Mouse (Mus musculus) midbrain, postnatal 0 days (tissue): Measurements from ENCODE around the gene Spp1. TPM values are rescaled to one million over a fixed set of nuclear protein-coding genes. Genes with fewer than 3 reads are reported as not detected.

Experiments
- ATAC-seq: fragments of 200-750 bp; cut with Nextera tagmentation; 2 replicates; pipeline ENCODE4 v1.8.0; 2017; ENCODE audit warnings: moderate number of reproducible peaks, mild to moderate bottlenecking, moderate TSS enrichment, moderate library complexity; ENCODE audit not compliant: low FRiP score
- DNase-seq: peaks from one replicate; pipeline ENCODE4 v3.0.0-alpha.2; 2015; ENCODE audit warnings: low spot score
- H3K27ac ChIP-seq: fragments of 300-500 bp; sonication (generic); 2 replicates; pipeline ENCODE4 v1.5.1; 2014; ENCODE audit warnings: low read depth, mild to moderate bottlenecking, low read length, mixed read lengths
- H3K27me3 ChIP-seq: fragments of 300-500 bp; sonication (generic); 2 replicates; pipeline ENCODE4 v1.6.1; 2014; ENCODE audit warnings: low read length, control low read depth, mixed read lengths; ENCODE audit not compliant: insufficient read depth
- H3K36me3 ChIP-seq: fragments of 300-500 bp; sonication (generic); 2 replicates; pipeline ENCODE4 v1.6.1; 2014; ENCODE audit warnings: low read length, control low read depth, mixed read lengths; ENCODE audit not compliant: insufficient read depth
- H3K4me1 ChIP-seq: fragments of 300-500 bp; sonication (generic); 2 replicates; pipeline ENCODE4 v1.6.1; 2014; ENCODE audit warnings: mild to moderate bottlenecking, control low read depth, antibody characterized with exemption, low read length, mixed read lengths; ENCODE audit not compliant: insufficient read depth
- H3K4me2 ChIP-seq: fragments of 300-500 bp; sonication (generic); 2 replicates; pipeline ENCODE4 v1.6.1; 2014; ENCODE audit warnings: low read depth, mild to moderate bottlenecking, low read length, mixed read lengths; ENCODE audit not compliant: poor library complexity, severe bottlenecking
- H3K4me3 ChIP-seq: fragments of 300-500 bp; sonication (generic); 2 replicates; pipeline ENCODE4 v1.5.1; 2014; ENCODE audit warnings: low read depth, mild to moderate bottlenecking, low read length, moderate library complexity
- H3K9ac ChIP-seq: fragments of 300-500 bp; sonication (generic); replicated peaks from 2 replicates; pipeline ENCODE4 v1.6.1; 2014; ENCODE audit warnings: mild to moderate bottlenecking, low read length, moderate library complexity, mixed read lengths; ENCODE audit not compliant: poor library complexity, severe bottlenecking
- H3K9me3 ChIP-seq: fragments of 300-500 bp; sonication (generic); 2 replicates; pipeline ENCODE4 v1.6.1; 2016; ENCODE audit warnings: low read length, control low read depth
- CTCF ChIP-seq: IDR thresholded peaks from 2 replicates; pipeline ENCODE4 v1.5.1; 2016; ENCODE audit warnings: antibody characterized with exemption, mild to moderate bottlenecking
- WGBS: fragments of 180-500 bp; shearing (Covaris S2); extraction: QIAGEN DNeasy Blood & Tissue Kit; methylation state at CpG from one replicate; pipeline ENCODE4 v1.1.7; 2014; 5-methylcytosine and 5-hydroxymethylcytosine counted together
- polyA plus RNA-seq: library from polyadenylated mRNA; unstranded; fragments of >200 nt; fragmentation: Nextera tagmentation; extraction: Ambion mirVana; gene quantifications from 2 replicates; pipeline ENCODE4 v1.2.1, GENCODE M21; 2015
- total RNA-seq: library from RNA; depleted of rRNA; stranded (reverse); fragments of >200 nt; gene quantifications from 2 replicates; pipeline ENCODE4 v1.2.3, GENCODE M21; 2014

Spp1 gene
- total and polyA plus RNA-seq, 2 experiments from 2014 or later = 18.4 to 31.2 TPM

GRCm38 (mm10) chr5:104417721-104418120 lies 17.2 kb upstream of the Spp1 start:
- Histone ChIP-seq H3K27me3 (no peaks in the 10 kb centered on the region), H3K4me3 (no peak overlapping the region), H3K27ac (no peak overlapping the region), H3K9me3 (no peaks in the 10 kb centered on the region), H3K4me1 (no peaks in the 10 kb centered on the region), H3K4me2 (no peak overlapping the region), H3K9ac (no peak overlapping the region), H3K36me3 (no peaks in the 10 kb centered on the region)
- no peak for TF ChIP-seq CTCF
- WGBS = 95% methylated on average over 1 of the region's 1 CpGs
- no peak for DNase-seq
- no peak for ATAC-seq

- Histone ChIP-seq H3K27me3 (no peaks in the 10 kb centered on the region), H3K4me2 (no peak overlapping the region), H3K4me3 (no peak overlapping the region), H3K9me3 (no peaks in the 10 kb centered on the region), H3K27ac (no peak overlapping the region), H3K9ac (no peak overlapping the region), H3K4me1 (no peaks in the 10 kb centered on the region), H3K36me3 (no peaks in the 10 kb centered on the region)
- ATAC-seq (no peak), DNase-seq (no peak)
- no peak for TF ChIP-seq CTCF
- 69% methylated on average over 2 of the region's 2 CpGs for WGBS
These were observed 12.9 kb upstream of the Spp1 start for GRCm38 (mm10) chr5:104422039-104422438.

- Histone ChIP-seq H3K4me3 (no peak overlapping the region), H3K36me3 (no peaks in the 10 kb centered on the region), H3K27ac (no peak overlapping the region), H3K4me2 (no peak overlapping the region), H3K4me1 (no peaks in the 10 kb centered on the region), H3K9me3 (no peaks in the 10 kb centered on the region), H3K27me3 (no peaks in the 10 kb centered on the region), H3K9ac (no peak overlapping the region)
- no peak for DNase-seq
- no peak for ATAC-seq
- WGBS = 88% methylated on average over 3 of the region's 3 CpGs
- no peak for TF ChIP-seq CTCF
These were observed 11.1 kb upstream of the Spp1 start for GRCm38 (mm10) chr5:104423861-104424260.

GRCm38 (mm10) chr5:104425949-104426348 lies 9.0 kb upstream of the Spp1 start:
- WGBS = 86% methylated on average over 8 of the region's 8 CpGs
- DNase-seq = no peak
- Histone ChIP-seq H3K9me3 (no peaks in the 10 kb centered on the region), H3K9ac (no peak overlapping the region), H3K27ac (no peak overlapping the region), H3K4me3 (no peak overlapping the region), H3K4me2 (no peak overlapping the region), H3K4me1 (no peaks in the 10 kb centered on the region), H3K27me3 (no peaks in the 10 kb centered on the region), H3K36me3 (no peaks in the 10 kb centered on the region)
- no peak for ATAC-seq
- TF ChIP-seq CTCF = no peak

GRCm38 (mm10) chr5:104432886-104433285 lies 2.0 kb upstream of the Spp1 start:
- no peaks in the 10 kb centered on the region for H3K36me3 ChIP-seq
- no peak overlapping the region for H3K27ac ChIP-seq
- 50% methylated on average over 12 of the region's 12 CpGs for WGBS
- peak; percentile 50 for TF ChIP-seq CTCF
- H3K4me2 ChIP-seq = no peak overlapping the region
- no peaks in the 10 kb centered on the region for H3K27me3 ChIP-seq
- H3K9ac ChIP-seq = no peak overlapping the region
- ATAC-seq = no peak
- H3K4me1 ChIP-seq = no peaks in the 10 kb centered on the region
- no peaks in the 10 kb centered on the region for H3K9me3 ChIP-seq
- no peak for DNase-seq
- no peak overlapping the region for H3K4me3 ChIP-seq

GRCm38 (mm10) chr5:104433968-104434565 lies 851 bp upstream of the Spp1 start:
- no peak overlapping the region for H3K9ac ChIP-seq
- WGBS = 69% methylated on average over 6 of the region's 6 CpGs
- no peak for TF ChIP-seq CTCF

More at GRCm38 (mm10) chr5:104433968-104434565, 851 bp upstream of the Spp1 start:
- Histone ChIP-seq H3K4me1 (no peaks in the 10 kb centered on the region), H3K9me3 (no peaks in the 10 kb centered on the region), H3K27ac (no peak overlapping the region), H3K4me2 (no peak overlapping the region), H3K4me3 (no peak overlapping the region), H3K36me3 (no peaks in the 10 kb centered on the region), H3K27me3 (no peaks in the 10 kb centered on the region)
- DNase-seq = no peak
- no peak for ATAC-seq
